Mouse (Mus musculus): ENCODE data around the gene Lcor. TPM values are rescaled to one million over a fixed set of nuclear protein-coding genes. Genes with fewer than 3 reads are reported as not detected.

Lcor gene
- 14.6 and 15.4 TPM in 2 replicates for polyA plus RNA-seq (2015; fragmentation: Nextera tagmentation; extraction: Ambion mirVana)

- Histone ChIP-seq H3K36me3 (no peaks in the 10 kb centered on the region), H3K27me3 (no peaks in the 10 kb centered on the region), H3K4me3 (peak within 1 kb of the TSS; percentile 98), H3K27ac (replicated peaks) (peak within 1 kb of the TSS; percentile 99), H3K9ac (peak within 1 kb of the TSS; percentile 97), H3K4me2 (peak within 1 kb of the TSS; percentile 80), H3K4me1 (replicated peaks) (peaks cover 38% of the 10 kb centered on the region), H3K9me3 (no peaks in the 10 kb centered on the region)
- ATAC-seq (ENCODE audit: low FRiP score, low read depth) = peak; percentile 92
- under 1% methylated on average over 49 of the region's 92 CpGs for WGBS
These were observed at the start of gene Lcor for GRCm38 (mm10) chr19:41482190-41482908. TSS of gene Lcor (plus strand) at chr19:41482637.

DNA sequence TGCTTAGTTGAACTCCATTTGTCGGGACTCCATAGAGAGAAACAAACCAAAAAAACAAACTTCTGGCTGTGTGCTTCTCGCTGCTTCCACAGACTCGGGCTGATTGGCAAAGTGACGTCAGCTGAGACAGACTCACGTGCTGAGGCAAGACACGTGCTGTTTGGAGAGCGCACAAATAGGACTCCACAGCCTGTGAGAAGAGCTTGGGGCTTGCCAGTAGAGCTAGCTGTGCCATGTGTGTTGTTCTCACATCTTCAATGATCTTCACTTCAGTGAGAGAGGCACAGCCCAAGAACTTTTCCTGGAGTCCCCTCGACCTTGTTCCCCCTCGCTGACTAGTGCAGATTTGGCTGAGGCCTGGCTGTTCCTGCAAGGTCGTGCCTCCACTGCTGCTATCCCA, 47.1 kb upstream of the Lcor start:
- no peak for ATAC-seq (ENCODE audit: low FRiP score, low read depth)
- WGBS = 86% methylated on average over 10 of the region's 10 CpGs
- no peaks in the 10 kb centered on the region for H3K27me3 ChIP-seq
- H3K27ac ChIP-seq (replicated peaks) = no peak overlapping the region
- no peak overlapping the region for H3K9ac ChIP-seq
- no peak overlapping the region for H3K4me2 ChIP-seq
- H3K4me1 ChIP-seq (replicated peaks) = no peaks in the 10 kb centered on the region
- H3K9me3 ChIP-seq = no peaks in the 10 kb centered on the region
- H3K4me3 ChIP-seq = no peak overlapping the region
- no peaks in the 10 kb centered on the region for H3K36me3 ChIP-seq

- Histone ChIP-seq H3K27me3 (peaks cover 7% of the 10 kb centered on the region), H3K9ac (no peak overlapping the region)
These were observed 46.0 kb upstream of the Lcor start for GRCm38 (mm10) chr19:41436461-41436860.

DNA sequence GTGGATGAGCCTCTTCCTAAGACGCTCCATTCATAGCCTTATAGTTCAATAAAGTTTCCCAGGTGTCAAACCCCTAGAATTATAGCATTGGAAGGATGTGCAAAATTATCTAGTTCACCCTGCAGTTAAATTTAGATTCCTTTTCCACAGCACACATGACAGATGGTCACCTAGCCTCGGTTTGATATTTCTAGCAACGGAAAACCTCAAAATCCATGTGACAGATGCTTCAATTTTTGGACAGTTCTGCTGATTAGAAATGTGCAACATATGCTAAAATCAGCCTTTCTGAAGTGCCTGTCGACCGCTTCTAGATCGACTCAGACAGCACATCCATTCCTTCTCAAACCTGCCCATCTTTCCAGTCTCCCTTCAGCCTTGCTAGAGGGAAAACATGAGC, 43.5 kb upstream of the Lcor start:
- no peaks in the 10 kb centered on the region for H3K36me3 ChIP-seq
- peaks cover 3% of the 10 kb centered on the region; the same call in 1 of the 2 replicates for H3K4me1 ChIP-seq (replicated peaks)
- ATAC-seq (ENCODE audit: low FRiP score, low read depth) = no peak
- H3K4me2 ChIP-seq = no peak overlapping the region
- no peak overlapping the region for H3K27ac ChIP-seq (replicated peaks)
- H3K9ac ChIP-seq = no peak overlapping the region
- H3K4me3 ChIP-seq = no peak overlapping the region
- H3K9me3 ChIP-seq = no peaks in the 10 kb centered on the region
- WGBS = 86% methylated on average over 6 of the region's 6 CpGs
- H3K27me3 ChIP-seq = peaks cover 9% of the 10 kb centered on the region

More at GRCm38 (mm10) chr19:41436461-41436860, 46.0 kb upstream of the Lcor start:
- Histone ChIP-seq H3K4me3 (no peak overlapping the region), H3K9me3 (no peaks in the 10 kb centered on the region), H3K27ac (replicated peaks) (no peak overlapping the region), H3K4me1 (replicated peaks) (no peaks in the 10 kb centered on the region), H3K36me3 (no peaks in the 10 kb centered on the region), H3K4me2 (no peak overlapping the region)
- WGBS = 94% methylated on average over 9 of the region's 9 CpGs
- no peak for ATAC-seq (ENCODE audit: low FRiP score, low read depth)

DNA sequence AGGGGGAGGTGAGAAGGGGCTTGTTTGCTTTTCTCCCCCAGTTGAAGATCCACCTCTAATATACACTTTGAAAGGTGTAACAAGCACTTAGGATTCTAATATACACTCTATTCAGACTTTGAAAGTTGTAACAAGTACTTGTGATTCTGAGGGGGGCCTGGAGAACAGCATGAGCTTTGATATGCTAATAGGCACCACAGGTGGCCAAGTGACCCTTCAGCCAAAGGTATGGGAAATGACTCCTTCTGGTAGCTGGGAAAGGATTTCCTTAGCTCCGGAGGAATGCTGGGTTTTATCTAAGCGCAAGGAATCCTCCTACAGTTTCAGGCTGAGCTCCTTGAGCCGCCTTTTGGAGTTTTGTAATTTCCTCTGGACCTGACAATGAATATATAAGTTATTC, 41.0 kb upstream of the Lcor start:
- Histone ChIP-seq H3K9ac (no peak overlapping the region), H3K9me3 (no peaks in the 10 kb centered on the region), H3K4me2 (no peak overlapping the region), H3K36me3 (no peaks in the 10 kb centered on the region), H3K4me1 (replicated peaks) (peaks cover 3% of the 10 kb centered on the region; the same call in 1 of the 2 replicates), H3K4me3 (no peak overlapping the region), H3K27ac (replicated peaks) (no peak overlapping the region), H3K27me3 (peaks cover 9% of the 10 kb centered on the region)
- ATAC-seq (ENCODE audit: low FRiP score, low read depth) = no peak
- 10% methylated on average over 3 of the region's 3 CpGs for WGBS

DNA sequence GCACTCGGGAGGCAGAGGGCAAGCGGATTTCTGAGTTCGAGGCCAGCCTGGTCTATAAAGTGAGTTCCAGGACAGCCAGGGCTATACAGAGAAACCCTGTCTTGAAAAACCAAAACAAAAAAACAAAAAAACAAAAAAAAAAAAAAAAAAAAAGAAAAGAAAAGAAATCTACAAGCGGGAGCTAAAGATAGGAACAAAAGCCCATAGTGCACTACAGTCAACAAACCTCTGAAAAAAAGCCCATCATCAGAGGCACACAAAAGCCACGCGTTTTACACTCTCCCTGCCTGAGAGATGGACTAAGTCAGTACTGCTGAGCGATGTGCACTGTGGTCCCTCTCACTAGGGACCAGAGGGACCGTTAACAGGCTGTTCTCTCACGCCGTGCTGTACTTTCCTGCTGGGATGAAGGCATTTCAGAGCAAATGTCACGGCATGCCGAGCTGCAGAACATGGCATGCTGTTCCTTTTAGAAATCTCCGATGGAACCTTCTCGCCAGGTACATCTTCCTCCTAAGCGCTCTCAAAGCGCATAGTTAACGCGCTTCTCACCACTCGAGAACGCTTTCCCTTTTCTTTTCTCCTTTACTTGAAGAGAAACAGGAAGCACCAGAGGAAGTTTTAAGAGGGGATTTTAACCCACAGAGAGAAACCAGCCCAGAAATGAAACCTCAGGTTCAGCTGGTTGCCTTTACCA, 40.4 kb upstream of the Lcor start:
- H3K4me3 ChIP-seq = peak overlapping the region; percentile 28
- H3K9ac ChIP-seq = no peak overlapping the region
- H3K9me3 ChIP-seq = no peaks in the 10 kb centered on the region
- no peak for ATAC-seq (ENCODE audit: low FRiP score, low read depth)
- peak overlapping the region; percentile 64 for H3K4me2 ChIP-seq
- no peak overlapping the region for H3K27ac ChIP-seq (replicated peaks)
- WGBS = 18% methylated on average over 20 of the region's 20 CpGs
- H3K36me3 ChIP-seq = no peaks in the 10 kb centered on the region
- peaks cover 9% of the 10 kb centered on the region for H3K27me3 ChIP-seq
- H3K4me1 ChIP-seq (replicated peaks) = peaks cover 3% of the 10 kb centered on the region; the same call in 1 of the 2 replicates

DNA sequence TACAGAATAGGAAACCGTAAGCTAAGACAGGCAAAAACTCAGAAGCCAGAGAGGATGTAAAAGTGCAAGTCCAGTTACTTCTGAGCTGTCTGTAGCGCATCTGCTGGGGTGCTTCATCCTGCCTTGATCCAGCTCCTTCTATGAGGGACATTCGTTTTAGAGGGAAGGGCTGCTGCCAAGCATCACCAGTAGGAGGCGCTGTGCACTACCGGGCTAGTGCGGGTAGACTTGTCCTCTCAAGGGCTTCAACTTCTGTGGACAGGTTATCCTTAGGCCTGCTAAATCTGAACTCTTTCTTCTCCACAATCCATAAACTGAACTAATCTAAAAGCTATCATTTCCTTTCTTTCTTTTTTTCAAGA, 39.8 kb upstream of the Lcor start:
- Histone ChIP-seq H3K27ac (replicated peaks) (no peak overlapping the region), H3K27me3 (peaks cover 9% of the 10 kb centered on the region), H3K4me2 (peak overlapping the region; percentile 64), H3K4me3 (peak overlapping the region; percentile 28), H3K36me3 (no peaks in the 10 kb centered on the region), H3K4me1 (replicated peaks) (peaks cover 3% of the 10 kb centered on the region; the same call in 1 of the 2 replicates), H3K9ac (no peak overlapping the region), H3K9me3 (no peaks in the 10 kb centered on the region)
- no peak for ATAC-seq (ENCODE audit: low FRiP score, low read depth)
- 17% methylated on average over 6 of the region's 6 CpGs for WGBS

DNA sequence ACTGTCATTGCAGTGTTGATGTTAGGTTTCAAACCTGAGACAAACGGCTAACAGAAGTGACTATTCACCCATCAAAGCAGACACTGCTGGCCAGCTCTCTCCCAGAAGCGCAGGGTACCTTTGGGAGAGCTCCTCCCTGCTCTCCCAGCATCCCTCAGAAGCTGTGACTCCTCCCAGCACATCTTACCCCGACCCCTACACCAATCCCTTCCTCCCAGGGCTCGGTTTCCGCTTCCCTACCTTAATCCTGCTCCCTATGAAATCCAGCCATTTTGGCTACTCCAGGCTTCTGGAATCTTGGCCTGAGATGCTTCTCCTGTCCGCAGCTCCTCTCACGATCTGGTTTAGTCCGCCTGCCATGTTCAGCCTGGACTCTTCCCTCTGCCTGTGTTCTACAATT, 37.9 kb upstream of the Lcor start:
- H3K4me1 ChIP-seq (replicated peaks) = peaks cover 3% of the 10 kb centered on the region; the same call in 1 of the 2 replicates

DNA sequence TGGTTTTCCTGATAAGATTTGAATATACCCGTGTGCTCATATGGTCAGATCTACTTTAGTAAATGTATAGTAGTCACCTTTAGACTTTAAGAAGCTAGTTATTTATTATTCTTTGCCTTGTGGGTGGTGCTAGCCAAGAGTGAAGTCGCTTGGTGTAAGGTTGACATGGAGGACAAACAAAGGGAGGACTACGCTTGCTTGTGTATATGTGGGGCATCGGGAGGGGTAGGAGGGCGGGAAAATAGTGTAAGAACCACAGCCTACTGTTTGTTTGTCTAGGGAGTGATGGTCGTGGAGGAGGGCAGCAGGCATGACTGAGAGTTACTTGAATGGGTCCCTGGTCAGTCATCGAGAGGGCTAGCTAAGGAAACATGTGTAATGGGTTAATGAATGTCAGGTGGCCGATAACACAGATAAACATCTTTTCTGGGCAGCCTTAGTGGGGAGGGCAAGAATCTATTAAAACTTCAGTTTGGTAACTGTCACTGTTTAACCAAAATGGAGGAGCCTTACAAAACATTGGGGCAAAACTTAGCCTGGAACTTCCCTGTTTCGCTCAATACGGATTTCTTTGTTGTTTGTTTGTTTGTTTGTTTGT, 37.3 kb upstream of the Lcor start:
- H3K27me3 ChIP-seq = peaks cover 9% of the 10 kb centered on the region
- ATAC-seq (ENCODE audit: low FRiP score, low read depth) = no peak
- H3K9me3 ChIP-seq = no peaks in the 10 kb centered on the region
- H3K27ac ChIP-seq (replicated peaks) = no peak overlapping the region
- WGBS = 76% methylated on average over 10 of the region's 10 CpGs
- no peak overlapping the region for H3K4me2 ChIP-seq
- H3K36me3 ChIP-seq = no peaks in the 10 kb centered on the region
- H3K4me1 ChIP-seq (replicated peaks) = peaks cover 3% of the 10 kb centered on the region; the same call in 1 of the 2 replicates
- no peak overlapping the region for H3K9ac ChIP-seq
- H3K4me3 ChIP-seq = no peak overlapping the region

More for the DNA sequence above, 37.9 kb upstream of the Lcor start:
- no peak overlapping the region for H3K4me3 ChIP-seq
- peaks cover 9% of the 10 kb centered on the region for H3K27me3 ChIP-seq
- ATAC-seq (ENCODE audit: low FRiP score, low read depth) = no peak
- no peaks in the 10 kb centered on the region for H3K36me3 ChIP-seq
- no peak overlapping the region for H3K9ac ChIP-seq
- no peak overlapping the region for H3K4me2 ChIP-seq
- no peak overlapping the region for H3K27ac ChIP-seq (replicated peaks)
- H3K9me3 ChIP-seq = no peaks in the 10 kb centered on the region
- WGBS = 70% methylated on average over 8 of the region's 8 CpGs

DNA sequence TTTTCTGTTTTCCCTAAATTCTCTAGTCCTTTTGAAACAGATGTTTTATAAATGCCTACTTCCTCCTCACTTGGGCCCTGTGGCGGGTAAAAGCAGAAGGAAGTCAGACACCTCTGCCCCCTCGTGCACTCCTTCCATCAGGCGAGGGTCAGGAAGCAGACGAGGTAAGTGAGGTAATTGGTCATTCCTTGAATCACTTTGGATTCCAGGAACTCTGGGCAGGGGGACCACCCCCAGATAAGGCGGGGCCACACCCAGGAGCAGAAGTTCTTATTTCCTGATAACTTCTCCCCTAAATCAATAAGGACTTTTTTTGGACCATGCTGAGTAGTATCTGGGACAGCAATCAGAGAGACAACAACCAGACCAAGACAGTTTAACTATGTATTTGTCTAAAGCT, 36.7 kb upstream of the Lcor start:
- H3K27me3 ChIP-seq = peaks cover 9% of the 10 kb centered on the region
- no peak overlapping the region for H3K4me3 ChIP-seq
- WGBS = 69% methylated on average over 5 of the region's 5 CpGs
- no peaks in the 10 kb centered on the region for H3K36me3 ChIP-seq
- H3K4me2 ChIP-seq = no peak overlapping the region
- no peak overlapping the region for H3K27ac ChIP-seq (replicated peaks)
- peaks cover 3% of the 10 kb centered on the region; the same call in 1 of the 2 replicates for H3K4me1 ChIP-seq (replicated peaks)
- no peaks in the 10 kb centered on the region for H3K9me3 ChIP-seq
- ATAC-seq (ENCODE audit: low FRiP score, low read depth) = no peak
- H3K9ac ChIP-seq = no peak overlapping the region

GRCm38 (mm10) chr19:41447166-41447565, 35.3 kb upstream of the Lcor start:
- Histone ChIP-seq H3K4me1 (replicated peaks) (peaks cover 1% of the 10 kb centered on the region; the same call in 1 of the 2 replicates), H3K4me3 (no peak overlapping the region), H3K27ac (replicated peaks) (no peak overlapping the region), H3K4me2 (no peak overlapping the region), H3K9me3 (no peaks in the 10 kb centered on the region), H3K9ac (no peak overlapping the region), H3K36me3 (no peaks in the 10 kb centered on the region), H3K27me3 (no peaks in the 10 kb centered on the region)
- no peak for ATAC-seq (ENCODE audit: low FRiP score, low read depth)
- 95% methylated on average over 2 of the region's 2 CpGs for WGBS

DNA sequence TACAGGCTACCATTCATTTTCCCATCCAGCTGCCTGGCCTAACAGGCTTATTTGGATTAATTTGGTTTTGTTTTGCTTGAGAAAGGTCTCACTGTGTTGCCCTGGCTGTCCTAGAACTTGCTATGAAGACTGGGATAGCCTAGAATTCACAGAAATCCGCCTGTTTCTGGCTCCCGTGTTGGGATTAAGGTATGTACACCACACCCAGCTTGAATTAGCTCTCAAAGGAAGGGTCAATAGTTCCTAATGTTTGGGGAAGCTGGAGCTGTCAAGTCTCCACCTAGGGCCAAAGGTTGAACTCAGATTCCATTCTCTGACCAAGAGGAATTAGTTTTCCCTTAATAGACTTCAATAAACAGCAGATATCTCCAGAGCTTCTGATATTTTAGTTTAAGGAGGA, 34.7 kb upstream of the Lcor start:
- Histone ChIP-seq H3K27ac (replicated peaks) (no peak overlapping the region), H3K4me3 (no peak overlapping the region), H3K27me3 (no peaks in the 10 kb centered on the region), H3K9me3 (no peaks in the 10 kb centered on the region), H3K36me3 (no peaks in the 10 kb centered on the region), H3K4me2 (no peak overlapping the region), H3K9ac (no peak overlapping the region), H3K4me1 (replicated peaks) (no peaks in the 10 kb centered on the region)
- ATAC-seq (ENCODE audit: low FRiP score, low read depth) = no peak
- 88% methylated on average over 2 of the region's 2 CpGs for WGBS

All from hindbrain, embryonic 15.5 days (tissue).